Mouse (Mus musculus): Measurements from ENCODE around the gene Dapp1. TPM values are rescaled to one million over a fixed set of nuclear protein-coding genes. Genes with fewer than 3 reads are reported as not detected.
A peak's percentile ranks its signal among the peaks of the same experiment; 100 is the strongest.

The Dapp1 gene
- polyA plus RNA-seq, 1 experiment from 2014 or later: 11.4 TPM

DNA sequence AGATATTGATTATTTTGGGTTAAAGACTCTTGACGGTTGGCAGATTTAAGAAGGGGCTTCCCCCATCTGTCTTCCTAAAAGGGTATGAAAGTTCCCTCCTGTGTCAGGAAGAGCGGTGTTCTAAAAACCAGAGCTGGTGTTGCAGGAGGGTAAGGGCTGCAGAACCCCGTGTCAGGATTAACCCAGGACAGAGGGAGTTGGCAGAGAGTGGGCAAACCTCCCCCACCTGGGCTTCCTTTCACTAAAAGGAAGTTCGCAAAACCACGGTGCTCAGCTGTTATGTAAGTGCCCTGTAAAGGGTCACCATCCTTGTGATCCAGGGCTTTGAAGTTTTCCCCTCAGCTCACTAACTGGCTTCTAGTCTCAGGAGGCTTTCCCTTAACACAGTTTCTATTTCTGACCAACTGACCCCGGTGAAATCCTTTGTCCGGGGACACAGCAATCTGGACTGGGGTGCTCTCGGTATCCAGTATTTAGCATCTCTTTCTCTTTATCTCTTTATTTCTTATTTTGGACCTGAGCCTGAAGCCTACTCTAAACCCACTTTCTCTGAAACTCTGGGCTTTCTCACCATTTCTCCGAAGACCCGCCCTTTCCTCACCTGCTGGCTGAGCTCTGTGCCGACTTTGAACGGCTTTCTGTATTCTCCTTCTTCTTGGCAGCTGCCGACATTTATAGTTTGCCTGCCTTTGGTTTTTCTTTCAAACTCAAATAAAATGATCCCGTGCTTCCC, 17.3 kb upstream of the Dapp1 start:
- Histone ChIP-seq H3K4me3 (ENCODE audit: low read length) (no peak overlapping the region), H3K4me2 (replicated peaks; ENCODE audit: low read depth, low read length) (no peak overlapping the region), H3K4me1 (ENCODE audit: control insufficient read depth, insufficient read depth, low read length) (0 out of 2 replicates have a peak, but pooled peaks cover 7% of the 10 kb centered on the region), H3K9ac (ENCODE audit: low read depth, low read length) (no peak overlapping the region), H3K27me3 (ENCODE audit: control insufficient read depth, insufficient read depth, low read length) (no peaks in the 10 kb centered on the region), H3K9me3 (ENCODE audit: control insufficient read depth, low read length) (no peaks in the 10 kb centered on the region), H3K36me3 (ENCODE audit: control insufficient read depth, insufficient read depth, low read length) (no peaks in the 10 kb centered on the region), H3K27ac (ENCODE audit: low read depth, low read length) (no peak overlapping the region)
- WGBS: 68% methylated on average over 14 of the region's 14 CpGs
- ATAC-seq (ENCODE audit: low FRiP score, low TSS enrichment): no peak

DNA sequence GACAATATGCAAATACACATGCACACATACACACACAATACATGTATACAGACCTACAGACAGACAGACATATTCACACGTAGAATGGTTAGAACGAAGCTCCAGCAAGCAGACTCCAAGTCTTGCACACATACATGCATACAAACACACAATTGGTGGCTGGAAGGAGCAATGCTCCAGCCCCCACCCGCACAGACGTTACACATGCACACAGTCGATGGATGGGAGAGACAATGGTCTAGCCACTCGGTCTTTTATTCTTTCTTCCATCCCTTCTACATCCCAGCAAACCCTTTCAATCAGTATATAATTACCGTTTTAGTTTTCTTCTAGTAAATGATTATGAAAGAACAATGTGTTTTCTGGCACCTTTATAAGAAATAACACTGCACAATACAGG, 14.1 kb upstream of the Dapp1 start:
- Histone ChIP-seq H3K27me3 (ENCODE audit: control insufficient read depth, insufficient read depth, low read length) (no peaks in the 10 kb centered on the region), H3K36me3 (ENCODE audit: control insufficient read depth, insufficient read depth, low read length) (no peaks in the 10 kb centered on the region), H3K4me1 (ENCODE audit: control insufficient read depth, insufficient read depth, low read length) (0 out of 2 replicates have a peak, but pooled peaks cover under 1% of the 10 kb centered on the region), H3K9me3 (ENCODE audit: control insufficient read depth, low read length) (no peaks in the 10 kb centered on the region), H3K4me2 (replicated peaks; ENCODE audit: low read depth, low read length) (no peak overlapping the region), H3K9ac (ENCODE audit: low read depth, low read length) (no peak overlapping the region), H3K27ac (ENCODE audit: low read depth, low read length) (no peak overlapping the region), H3K4me3 (ENCODE audit: low read length) (no peak overlapping the region)
- 91% methylated on average over 7 of the region's 7 CpGs for WGBS
- ATAC-seq (ENCODE audit: low FRiP score, low TSS enrichment): no peak

DNA sequence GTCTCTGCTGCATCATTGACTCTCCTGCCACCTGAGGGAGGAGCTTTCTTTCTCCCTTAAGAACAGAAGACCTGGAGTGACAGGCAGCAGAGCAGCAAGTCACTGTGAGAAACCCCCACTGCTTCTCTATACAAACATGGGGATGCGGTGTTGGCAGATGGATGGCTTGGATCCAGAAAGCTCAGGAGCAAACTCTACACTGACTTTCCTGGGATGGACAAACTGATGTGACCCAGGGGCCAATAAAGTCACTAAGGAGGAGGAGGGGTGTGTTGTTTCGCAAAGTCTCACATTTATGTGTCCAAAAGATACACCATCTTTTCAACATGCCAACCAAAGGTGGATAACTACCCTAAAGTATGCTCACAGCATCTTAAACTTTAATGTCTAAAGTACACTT, 12.9 kb upstream of the Dapp1 start:
- ATAC-seq (ENCODE audit: low FRiP score, low TSS enrichment): no peak
- 81% methylated on average over 2 of the region's 2 CpGs for WGBS
- Histone ChIP-seq H3K4me1 (ENCODE audit: control insufficient read depth, insufficient read depth, low read length) (no peaks in the 10 kb centered on the region), H3K36me3 (ENCODE audit: control insufficient read depth, insufficient read depth, low read length) (no peaks in the 10 kb centered on the region), H3K9me3 (ENCODE audit: control insufficient read depth, low read length) (no peaks in the 10 kb centered on the region), H3K9ac (ENCODE audit: low read depth, low read length) (no peak overlapping the region), H3K4me2 (replicated peaks; ENCODE audit: low read depth, low read length) (no peak overlapping the region), H3K4me3 (ENCODE audit: low read length) (no peak overlapping the region), H3K27ac (ENCODE audit: low read depth, low read length) (no peak overlapping the region), H3K27me3 (ENCODE audit: control insufficient read depth, insufficient read depth, low read length) (no peaks in the 10 kb centered on the region)

DNA sequence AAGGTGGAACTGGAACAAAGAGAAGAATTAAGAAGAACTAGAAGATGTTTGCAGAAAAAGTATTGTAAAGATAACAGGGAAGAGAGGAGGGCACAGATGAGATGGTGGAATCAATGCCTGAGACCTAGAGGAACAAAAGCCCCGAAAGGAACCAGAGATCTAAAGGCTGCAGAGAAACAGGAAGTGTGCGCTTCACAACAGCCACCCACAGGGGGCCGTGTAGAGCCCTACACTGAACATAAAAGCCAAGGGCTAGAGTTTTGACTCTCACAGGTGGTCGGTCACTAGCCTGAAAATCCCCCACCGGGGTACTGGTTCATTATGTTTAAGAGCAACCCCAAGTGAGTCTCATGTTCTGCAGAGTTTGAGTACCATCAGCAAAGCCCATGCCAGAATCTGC, 11.0 kb upstream of the Dapp1 start:
- Histone ChIP-seq H3K4me3 (ENCODE audit: low read length) (no peak overlapping the region), H3K27me3 (ENCODE audit: control insufficient read depth, insufficient read depth, low read length) (no peaks in the 10 kb centered on the region), H3K4me1 (ENCODE audit: control insufficient read depth, insufficient read depth, low read length) (no peaks in the 10 kb centered on the region), H3K4me2 (replicated peaks; ENCODE audit: low read depth, low read length) (no peak overlapping the region), H3K9me3 (ENCODE audit: control insufficient read depth, low read length) (no peaks in the 10 kb centered on the region), H3K9ac (ENCODE audit: low read depth, low read length) (no peak overlapping the region), H3K36me3 (ENCODE audit: control insufficient read depth, insufficient read depth, low read length) (no peaks in the 10 kb centered on the region), H3K27ac (ENCODE audit: low read depth, low read length) (no peak overlapping the region)
- no peak for ATAC-seq (ENCODE audit: low FRiP score, low TSS enrichment)
- 79% methylated on average over 5 of the region's 5 CpGs for WGBS

DNA sequence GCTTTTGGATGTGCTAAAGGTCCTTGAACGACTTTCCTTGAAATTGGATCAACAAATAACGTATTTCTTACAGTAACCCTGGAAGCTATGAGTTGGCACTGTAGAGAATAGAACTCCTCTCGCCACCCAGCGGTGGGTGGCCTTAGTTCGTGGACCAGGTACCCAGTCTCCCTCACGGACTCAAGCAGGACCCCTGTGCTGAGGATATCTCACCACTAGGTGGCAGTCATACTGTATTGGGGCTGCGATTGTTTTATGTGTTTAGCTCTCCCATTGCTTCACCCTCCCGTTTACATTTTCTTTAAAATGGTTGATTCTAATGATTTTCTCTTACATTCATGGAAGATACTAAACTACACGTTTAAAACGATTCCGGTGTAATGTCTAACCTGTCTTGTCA, 9.8 kb upstream of the Dapp1 start:
- Histone ChIP-seq H3K9ac (ENCODE audit: low read depth, low read length) (no peak overlapping the region), H3K27ac (ENCODE audit: low read depth, low read length) (no peak overlapping the region), H3K4me1 (ENCODE audit: control insufficient read depth, insufficient read depth, low read length) (no peaks in the 10 kb centered on the region), H3K4me2 (replicated peaks; ENCODE audit: low read depth, low read length) (no peak overlapping the region), H3K36me3 (ENCODE audit: control insufficient read depth, insufficient read depth, low read length) (no peaks in the 10 kb centered on the region), H3K27me3 (ENCODE audit: control insufficient read depth, insufficient read depth, low read length) (no peaks in the 10 kb centered on the region), H3K9me3 (ENCODE audit: control insufficient read depth, low read length) (no peaks in the 10 kb centered on the region), H3K4me3 (ENCODE audit: low read length) (no peak overlapping the region)
- WGBS: 18% methylated on average over 11 of the region's 11 CpGs
- peak; percentile 91 for ATAC-seq (ENCODE audit: low FRiP score, low TSS enrichment)

DNA sequence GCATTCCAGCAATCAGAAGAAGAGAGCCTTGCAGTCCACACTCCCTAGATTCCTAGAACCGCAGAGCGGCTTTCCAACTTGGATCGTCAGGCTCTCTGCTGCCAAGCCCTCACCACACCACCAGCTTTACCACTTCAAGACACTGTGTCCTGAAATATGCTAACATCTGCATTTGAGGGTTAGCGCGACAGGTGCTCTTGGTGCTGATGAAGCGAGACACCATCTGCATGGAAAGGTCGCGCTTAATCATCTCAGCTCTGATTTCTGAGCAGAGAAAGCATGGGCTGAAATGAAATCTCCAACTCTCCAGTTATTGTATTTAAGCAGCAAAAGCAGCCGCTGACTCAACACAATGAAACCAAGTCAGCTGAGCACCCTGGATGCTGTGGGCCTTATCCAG, 8.1 kb upstream of the Dapp1 start:
- Histone ChIP-seq H3K27me3 (ENCODE audit: control insufficient read depth, insufficient read depth, low read length) (no peaks in the 10 kb centered on the region), H3K4me1 (ENCODE audit: control insufficient read depth, insufficient read depth, low read length) (no peaks in the 10 kb centered on the region), H3K4me2 (replicated peaks; ENCODE audit: low read depth, low read length) (no peak overlapping the region), H3K4me3 (ENCODE audit: low read length) (no peak overlapping the region), H3K9me3 (ENCODE audit: control insufficient read depth, low read length) (no peaks in the 10 kb centered on the region), H3K27ac (ENCODE audit: low read depth, low read length) (no peak overlapping the region), H3K9ac (ENCODE audit: low read depth, low read length) (no peak overlapping the region), H3K36me3 (ENCODE audit: control insufficient read depth, insufficient read depth, low read length) (no peaks in the 10 kb centered on the region)
- ATAC-seq (ENCODE audit: low FRiP score, low TSS enrichment): no peak
- WGBS: 96% methylated on average over 9 of the region's 9 CpGs

DNA sequence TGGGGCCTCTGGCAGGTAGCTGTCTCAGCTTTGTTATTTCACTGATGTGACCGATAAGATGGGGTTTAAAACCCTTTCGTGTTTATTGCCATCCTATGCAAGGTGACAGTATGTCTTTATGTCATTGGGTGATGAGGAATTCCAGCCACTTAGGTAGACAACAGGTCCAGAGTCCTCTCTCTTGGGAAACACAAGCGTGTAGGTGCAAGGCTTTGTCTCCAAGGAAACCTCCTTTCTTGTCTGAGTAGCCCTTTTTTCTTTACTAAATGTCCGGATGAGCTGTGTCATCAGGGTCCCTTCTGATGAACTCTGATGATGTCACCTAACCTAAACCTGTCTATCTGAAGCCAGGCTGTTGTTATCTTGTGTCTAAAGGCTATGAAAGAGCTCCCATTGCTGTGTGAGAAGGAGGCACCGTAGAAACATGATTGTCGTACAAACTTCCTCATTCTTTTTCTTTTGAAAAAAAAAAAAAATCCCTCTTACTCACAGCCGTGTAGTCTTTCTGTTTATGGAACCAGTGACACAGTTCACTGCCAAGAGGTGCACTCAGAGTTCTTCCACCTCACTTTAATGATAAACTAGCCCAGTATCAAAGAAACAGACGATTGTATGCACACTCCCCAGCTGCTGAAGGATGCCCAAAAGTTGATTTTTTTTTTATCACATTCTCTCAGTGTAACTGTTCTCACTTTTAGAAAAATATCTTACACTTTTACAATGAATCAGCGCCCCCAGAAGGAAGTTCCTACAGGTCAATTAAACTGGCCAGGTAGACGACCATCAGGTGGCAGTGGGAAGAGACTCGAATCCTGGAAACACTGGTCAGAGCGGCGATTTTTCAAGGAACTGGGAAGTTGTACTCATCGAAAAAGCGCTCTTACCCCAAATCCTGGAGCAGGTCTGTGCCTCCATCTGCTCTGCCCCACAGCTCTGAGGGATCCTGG, 637 bp downstream of the Dapp1 start:
- Histone ChIP-seq H3K9ac (ENCODE audit: low read depth, low read length) (peak overlapping the region; percentile 56), H3K4me3 (ENCODE audit: low read length) (peak overlapping the region; percentile 42), H3K4me2 (replicated peaks; ENCODE audit: low read depth, low read length) (peak overlapping the region; percentile 62), H3K9me3 (ENCODE audit: control insufficient read depth, low read length) (no peaks in the 10 kb centered on the region), H3K36me3 (ENCODE audit: control insufficient read depth, insufficient read depth, low read length) (no peaks in the 10 kb centered on the region), H3K27ac (ENCODE audit: low read depth, low read length) (peak overlapping the region; percentile 69; the same call in 1 of the 2 replicates), H3K27me3 (ENCODE audit: control insufficient read depth, insufficient read depth, low read length) (no peaks in the 10 kb centered on the region), H3K4me1 (ENCODE audit: control insufficient read depth, insufficient read depth, low read length) (peaks cover 4% of the 10 kb centered on the region; the same call in 1 of the 2 replicates)
- ATAC-seq (ENCODE audit: low FRiP score, low TSS enrichment): no peak; the same call in 1 of the 2 replicates
- WGBS: 26% methylated on average over 15 of the region's 15 CpGs

DNA sequence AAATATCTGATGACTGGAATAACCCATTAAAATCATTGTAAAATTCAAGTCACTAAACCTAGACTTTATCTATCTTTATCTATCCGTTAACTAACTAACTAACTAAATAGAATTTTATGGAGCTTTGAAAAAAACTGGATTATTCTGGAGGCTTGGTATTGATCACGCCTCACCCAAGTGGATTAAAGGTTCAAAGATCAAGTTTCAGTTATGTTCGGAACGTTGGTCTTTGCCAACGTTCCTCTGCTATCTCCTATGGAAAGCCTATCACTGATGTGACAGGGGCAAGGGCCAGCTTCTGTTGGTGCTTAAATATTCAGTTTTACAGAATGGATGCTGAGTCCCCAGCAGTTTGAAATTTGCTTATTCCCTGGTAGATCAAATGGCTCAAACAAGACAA, 3.1 kb downstream of the Dapp1 start:
- Histone ChIP-seq H3K27ac (ENCODE audit: low read depth, low read length) (no peak overlapping the region), H3K4me3 (ENCODE audit: low read length) (no peak overlapping the region), H3K36me3 (ENCODE audit: control insufficient read depth, insufficient read depth, low read length) (no peaks in the 10 kb centered on the region), H3K9ac (ENCODE audit: low read depth, low read length) (no peak overlapping the region), H3K4me2 (replicated peaks; ENCODE audit: low read depth, low read length) (no peak overlapping the region), H3K4me1 (ENCODE audit: control insufficient read depth, insufficient read depth, low read length) (peaks cover 4% of the 10 kb centered on the region; the same call in 1 of the 2 replicates), H3K9me3 (ENCODE audit: control insufficient read depth, low read length) (no peaks in the 10 kb centered on the region), H3K27me3 (ENCODE audit: control insufficient read depth, insufficient read depth, low read length) (no peaks in the 10 kb centered on the region)
- 73% methylated on average over 5 of the region's 5 CpGs for WGBS
- no peak for ATAC-seq (ENCODE audit: low FRiP score, low TSS enrichment)

DNA sequence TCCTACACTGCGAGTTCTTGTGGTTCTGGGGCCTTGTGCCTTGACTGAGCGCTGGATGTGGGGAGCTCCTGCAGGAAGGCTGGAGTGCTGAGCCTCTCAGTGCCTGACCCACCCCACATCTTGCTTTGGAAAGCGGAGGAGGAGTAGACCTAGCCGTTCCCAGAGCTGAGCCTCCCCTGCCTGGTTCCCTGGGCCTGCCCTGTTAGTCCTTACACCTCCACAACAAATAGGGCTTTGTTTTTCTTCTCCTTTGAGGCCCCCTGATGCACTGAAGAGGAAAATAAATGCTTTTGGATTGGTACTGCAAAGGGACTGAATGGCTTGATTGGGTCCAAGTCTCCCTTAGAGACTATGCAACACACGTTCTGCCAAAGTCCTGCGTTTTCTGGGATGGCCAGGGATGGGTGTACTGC, 3.7 kb downstream of the Dapp1 start:
- peak; percentile 16; the same call in 1 of the 2 replicates for ATAC-seq (ENCODE audit: low FRiP score, low TSS enrichment)
- Histone ChIP-seq H3K4me3 (ENCODE audit: low read length) (no peak overlapping the region), H3K27me3 (ENCODE audit: control insufficient read depth, insufficient read depth, low read length) (no peaks in the 10 kb centered on the region), H3K4me1 (ENCODE audit: control insufficient read depth, insufficient read depth, low read length) (peaks cover 4% of the 10 kb centered on the region; the same call in 1 of the 2 replicates), H3K36me3 (ENCODE audit: control insufficient read depth, insufficient read depth, low read length) (no peaks in the 10 kb centered on the region), H3K9me3 (ENCODE audit: control insufficient read depth, low read length) (no peaks in the 10 kb centered on the region), H3K9ac (ENCODE audit: low read depth, low read length) (no peak overlapping the region), H3K4me2 (replicated peaks; ENCODE audit: low read depth, low read length) (no peak overlapping the region), H3K27ac (ENCODE audit: low read depth, low read length) (peak overlapping the region; percentile 24; the same call in 1 of the 2 replicates)
- WGBS: 35% methylated on average over 6 of the region's 6 CpGs
